Mouse (Mus musculus): ENCODE data around the gene Arhgef7. TPM values are rescaled to one million over a fixed set of nuclear protein-coding genes. Genes with fewer than 3 reads are reported as not detected.

The Arhgef7 gene
- polyA plus RNA-seq, 1 experiment from 2014 or later = 67.5 TPM

DNA sequence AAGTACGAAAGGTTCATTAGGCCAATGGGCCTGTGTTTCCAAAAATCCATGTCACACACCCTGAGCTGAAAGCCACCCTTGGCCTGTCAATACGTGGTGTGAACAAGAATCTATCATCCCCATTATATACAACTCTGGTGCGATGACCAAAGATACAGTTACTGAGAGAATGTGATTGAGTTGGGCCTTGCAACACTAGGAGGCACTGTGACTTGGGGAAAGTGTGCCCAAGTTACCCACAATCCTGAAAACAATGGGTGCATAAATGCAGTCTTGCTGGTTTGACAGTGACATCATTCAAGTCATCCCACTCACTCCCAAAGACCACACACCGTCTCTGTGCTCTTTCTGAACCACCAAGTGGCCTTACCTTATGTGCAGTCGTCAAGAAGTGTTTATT is 11.6 kb downstream of the Arhgef7 start:
- Histone ChIP-seq H3K4me2 (ENCODE audit: low read length) (no peak overlapping the region), H3K9me3 (ENCODE audit: control insufficient read depth, low read length) (no peaks in the 10 kb centered on the region), H3K36me3 (ENCODE audit: control insufficient read depth, insufficient read depth, low read length) (peaks cover 29% of the 10 kb centered on the region), H3K4me3 (ENCODE audit: control insufficient read depth in 1 of 2, insufficient read depth in 1 of 2, low read depth in 1 of 2, low read length in 2 of 2) (no peak overlapping the region), H3K27me3 (ENCODE audit: control insufficient read depth, insufficient read depth, low read length) (no peaks in the 10 kb centered on the region), H3K4me1 (ENCODE audit: control insufficient read depth in 2 of 2, insufficient read depth in 2 of 2, low read length in 2 of 2) (peaks cover 3 to 22% of the 10 kb centered on the region in 2 experiments), H3K27ac (replicated peaks in 1 of 2; ENCODE audit: control insufficient read depth in 1 of 2, insufficient read depth in 1 of 2, low read depth in 2 of 2, low read length in 2 of 2) (no peak overlapping the region), H3K9ac (ENCODE audit: low read length) (no peak overlapping the region)
- no peak for ATAC-seq (ENCODE audit: insufficient number of reproducible peaks, insufficient read depth, low FRiP score, low read depth)
- WGBS = 75% methylated on average over 5 of the region's 5 CpGs

DNA sequence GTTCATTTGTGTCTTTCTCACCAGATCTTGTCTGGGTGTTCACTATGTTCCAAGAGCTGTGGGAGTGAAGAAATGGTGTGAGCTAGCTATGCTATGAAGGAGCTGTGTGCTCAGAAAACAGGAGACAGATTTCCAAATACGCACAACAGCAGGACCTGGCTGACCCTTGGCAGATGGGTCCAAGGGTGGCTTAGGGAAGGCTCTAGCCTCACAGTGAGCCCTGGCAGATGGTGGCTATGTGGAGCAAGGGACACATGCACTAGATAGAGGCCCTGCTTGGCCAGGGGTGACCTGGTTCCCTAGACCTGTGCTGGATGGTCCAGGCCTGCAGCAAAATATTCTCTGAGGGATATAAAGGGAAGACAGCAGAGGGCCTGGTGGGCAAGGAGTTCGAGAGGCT is 13.3 kb downstream of the Arhgef7 start:
- H3K9ac ChIP-seq (ENCODE audit: low read length) = no peak overlapping the region
- no peak overlapping the region for H3K4me2 ChIP-seq (ENCODE audit: low read length)
- 75% methylated on average over 2 of the region's 2 CpGs for WGBS
- H3K4me3 ChIP-seq (ENCODE audit: control insufficient read depth in 1 of 2, insufficient read depth in 1 of 2, low read depth in 1 of 2, low read length in 2 of 2) = no peak overlapping the region
- no peak overlapping the region for H3K27ac ChIP-seq (replicated peaks in 1 of 2; ENCODE audit: control insufficient read depth in 1 of 2, insufficient read depth in 1 of 2, low read depth in 2 of 2, low read length in 2 of 2)
- H3K9me3 ChIP-seq (ENCODE audit: control insufficient read depth, low read length) = no peaks in the 10 kb centered on the region
- H3K4me1 ChIP-seq (ENCODE audit: control insufficient read depth in 2 of 2, insufficient read depth in 2 of 2, low read length in 2 of 2) = peaks cover 3 to 22% of the 10 kb centered on the region in 2 experiments
- H3K27me3 ChIP-seq (ENCODE audit: control insufficient read depth, insufficient read depth, low read length) = no peaks in the 10 kb centered on the region
- ATAC-seq (ENCODE audit: insufficient number of reproducible peaks, insufficient read depth, low FRiP score, low read depth) = no peak
- H3K36me3 ChIP-seq (ENCODE audit: control insufficient read depth, insufficient read depth, low read length) = peaks cover 20% of the 10 kb centered on the region

- no peak for ATAC-seq (ENCODE audit: insufficient number of reproducible peaks, insufficient read depth, low FRiP score, low read depth)
- Histone ChIP-seq H3K4me2 (ENCODE audit: low read length) (no peak overlapping the region), H3K27me3 (ENCODE audit: control insufficient read depth, insufficient read depth, low read length) (no peaks in the 10 kb centered on the region), H3K27ac (replicated peaks in 1 of 2; ENCODE audit: control insufficient read depth in 1 of 2, insufficient read depth in 1 of 2, low read depth in 2 of 2, low read length in 2 of 2) (no peak overlapping the region), H3K9me3 (ENCODE audit: control insufficient read depth, low read length) (no peaks in the 10 kb centered on the region), H3K4me3 (ENCODE audit: control insufficient read depth in 1 of 2, insufficient read depth in 1 of 2, low read depth in 1 of 2, low read length in 2 of 2) (no peak overlapping the region), H3K4me1 (ENCODE audit: control insufficient read depth in 2 of 2, insufficient read depth in 2 of 2, low read length in 2 of 2) (peaks cover 24 to 46% of the 10 kb centered on the region in 2 experiments), H3K36me3 (ENCODE audit: control insufficient read depth, insufficient read depth, low read length) (peaks cover 13% of the 10 kb centered on the region), H3K9ac (ENCODE audit: low read length) (no peak overlapping the region)
- 59% methylated on average over 10 of the region's 10 CpGs for WGBS
These were observed 16.1 kb downstream of the Arhgef7 start for GRCm38 (mm10) chr8:11743580-11743979.

- WGBS = 44% methylated on average over 11 of the region's 11 CpGs
- Histone ChIP-seq H3K4me3 (ENCODE audit: control insufficient read depth in 1 of 2, insufficient read depth in 1 of 2, low read depth in 1 of 2, low read length in 2 of 2) (no peak overlapping the region), H3K4me2 (ENCODE audit: low read length) (no peak overlapping the region), H3K27me3 (ENCODE audit: control insufficient read depth, insufficient read depth, low read length) (no peaks in the 10 kb centered on the region), H3K36me3 (ENCODE audit: control insufficient read depth, insufficient read depth, low read length) (no peaks in the 10 kb centered on the region), H3K27ac (replicated peaks in 1 of 2; ENCODE audit: control insufficient read depth in 1 of 2, insufficient read depth in 1 of 2, low read depth in 2 of 2, low read length in 2 of 2) (peak overlapping the region; percentile 80 to 82), H3K9me3 (ENCODE audit: control insufficient read depth, low read length) (no peaks in the 10 kb centered on the region), H3K9ac (ENCODE audit: low read length) (peak overlapping the region; percentile 44), H3K4me1 (ENCODE audit: control insufficient read depth in 2 of 2, insufficient read depth in 2 of 2, low read length in 2 of 2) (peaks cover 32 to 61% of the 10 kb centered on the region in 2 experiments)
- ATAC-seq (ENCODE audit: insufficient number of reproducible peaks, insufficient read depth, low FRiP score, low read depth) = peak; percentile 18; the same call in 1 of the 2 replicates
These were observed 19.5 kb downstream of the Arhgef7 start for GRCm38 (mm10) chr8:11746850-11747600.

- Histone ChIP-seq H3K36me3 (ENCODE audit: control insufficient read depth, insufficient read depth, low read length) (no peaks in the 10 kb centered on the region), H3K9me3 (ENCODE audit: control insufficient read depth, low read length) (no peaks in the 10 kb centered on the region), H3K4me3 (ENCODE audit: control insufficient read depth in 1 of 2, insufficient read depth in 1 of 2, low read depth in 1 of 2, low read length in 2 of 2) (no peak overlapping the region), H3K4me1 (ENCODE audit: control insufficient read depth in 2 of 2, insufficient read depth in 2 of 2, low read length in 2 of 2) (peaks cover 34 to 58% of the 10 kb centered on the region in 2 experiments), H3K27ac (replicated peaks in 1 of 2; ENCODE audit: control insufficient read depth in 1 of 2, insufficient read depth in 1 of 2, low read depth in 2 of 2, low read length in 2 of 2) (peak overlapping the region; percentile 80 to 91), H3K27me3 (ENCODE audit: control insufficient read depth, insufficient read depth, low read length) (no peaks in the 10 kb centered on the region), H3K9ac (ENCODE audit: low read length) (no peak overlapping the region), H3K4me2 (ENCODE audit: low read length) (peak overlapping the region; percentile 23)
- ATAC-seq (ENCODE audit: insufficient number of reproducible peaks, insufficient read depth, low FRiP score, low read depth) = no peak
- WGBS = 12% methylated on average over 6 of the region's 6 CpGs
These were observed 22.0 kb downstream of the Arhgef7 start for GRCm38 (mm10) chr8:11749472-11749871.

GRCm38 (mm10) chr8:11752338-11752737 is 24.8 kb downstream of the Arhgef7 start:
- H3K9ac ChIP-seq (ENCODE audit: low read length) = no peak overlapping the region
- H3K4me3 ChIP-seq (ENCODE audit: control insufficient read depth in 1 of 2, insufficient read depth in 1 of 2, low read depth in 1 of 2, low read length in 2 of 2) = no peak overlapping the region
- no peak overlapping the region for H3K27ac ChIP-seq (replicated peaks in 1 of 2; ENCODE audit: control insufficient read depth in 1 of 2, insufficient read depth in 1 of 2, low read depth in 2 of 2, low read length in 2 of 2)
- no peaks in the 10 kb centered on the region for H3K9me3 ChIP-seq (ENCODE audit: control insufficient read depth, low read length)
- H3K36me3 ChIP-seq (ENCODE audit: control insufficient read depth, insufficient read depth, low read length) = no peaks in the 10 kb centered on the region
- H3K4me2 ChIP-seq (ENCODE audit: low read length) = no peak overlapping the region
- H3K4me1 ChIP-seq (ENCODE audit: control insufficient read depth in 2 of 2, insufficient read depth in 2 of 2, low read length in 2 of 2) = peaks cover 22 to 45% of the 10 kb centered on the region in 2 experiments
- no peak for ATAC-seq (ENCODE audit: insufficient number of reproducible peaks, insufficient read depth, low FRiP score, low read depth)
- H3K27me3 ChIP-seq (ENCODE audit: control insufficient read depth, insufficient read depth, low read length) = no peaks in the 10 kb centered on the region
- WGBS = 60% methylated on average over 3 of the region's 3 CpGs

DNA sequence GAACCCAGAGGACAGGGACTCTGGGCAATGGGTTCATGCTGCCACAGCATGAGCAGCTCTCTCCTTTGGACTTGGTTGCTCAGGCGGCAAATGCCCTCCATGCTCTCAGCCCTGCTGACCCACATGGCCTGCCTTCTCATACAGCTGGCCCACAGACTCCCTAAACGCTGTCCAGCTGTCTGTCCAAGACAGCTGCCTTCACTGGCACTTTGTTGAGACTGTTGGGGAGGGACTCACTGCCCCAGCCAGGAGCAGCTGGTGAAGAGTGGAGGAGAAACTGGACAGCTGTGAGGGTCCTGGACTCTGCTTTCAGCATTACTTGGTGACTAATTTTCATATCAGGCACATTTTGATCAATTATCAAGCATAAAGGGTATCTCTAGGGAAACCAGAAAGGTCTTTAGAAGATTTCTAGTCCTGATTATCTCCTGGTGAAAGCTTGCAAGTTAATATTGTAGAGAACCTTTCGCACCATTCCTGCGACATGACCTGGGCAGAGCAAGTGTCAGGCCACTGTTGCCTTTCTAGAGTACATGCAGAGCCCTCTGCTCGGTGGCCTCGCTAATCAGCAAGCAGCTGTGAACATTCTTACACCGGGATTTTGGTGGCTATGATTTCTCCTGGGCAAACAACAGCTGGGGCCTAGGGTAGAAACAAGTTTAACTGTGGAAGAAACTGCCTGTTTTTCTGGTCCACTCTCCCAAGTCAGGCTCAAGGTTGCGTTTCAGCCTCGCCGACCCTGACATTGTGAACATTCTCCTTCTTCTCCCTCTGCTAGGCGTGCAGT is 25.8 kb downstream of the Arhgef7 start:
- WGBS = 56% methylated on average over 11 of the region's 11 CpGs
- no peaks in the 10 kb centered on the region for H3K9me3 ChIP-seq (ENCODE audit: control insufficient read depth, low read length)
- H3K36me3 ChIP-seq (ENCODE audit: control insufficient read depth, insufficient read depth, low read length) = no peaks in the 10 kb centered on the region
- no peak overlapping the region for H3K4me2 ChIP-seq (ENCODE audit: low read length)
- no peak overlapping the region for H3K27ac ChIP-seq (replicated peaks in 1 of 2; ENCODE audit: control insufficient read depth in 1 of 2, insufficient read depth in 1 of 2, low read depth in 2 of 2, low read length in 2 of 2)
- no peak overlapping the region for H3K9ac ChIP-seq (ENCODE audit: low read length)
- ATAC-seq (ENCODE audit: insufficient number of reproducible peaks, insufficient read depth, low FRiP score, low read depth) = no peak
- no peaks in the 10 kb centered on the region for H3K27me3 ChIP-seq (ENCODE audit: control insufficient read depth, insufficient read depth, low read length)
- no peak overlapping the region for H3K4me3 ChIP-seq (ENCODE audit: control insufficient read depth in 1 of 2, insufficient read depth in 1 of 2, low read depth in 1 of 2, low read length in 2 of 2)
- peaks cover 16 to 39% of the 10 kb centered on the region in 2 experiments for H3K4me1 ChIP-seq (ENCODE audit: control insufficient read depth in 2 of 2, insufficient read depth in 2 of 2, low read length in 2 of 2)
